Mouse (Mus musculus) heart, embryonic 10.5 days (tissue): ENCODE data around the gene Tas1r2. TPM values are rescaled to one million over a fixed set of nuclear protein-coding genes. Genes with fewer than 3 reads are reported as not detected.

Experiments
- DNase-seq: peaks from one replicate; pipeline ENCODE4 v3.0.0-alpha.2; 2017; ENCODE audit warnings: low spot score
- H3K27ac ChIP-seq: fragments of 300-500 bp; sonication (generic); 2 replicates; pipeline ENCODE4 v1.5.1; 2016; ENCODE audit warnings: mild to moderate bottlenecking
- H3K27me3 ChIP-seq: fragments of 300-500 bp; sonication (generic); 2 replicates; pipeline ENCODE4 v1.6.1; 2016; ENCODE audit warnings: mild to moderate bottlenecking; ENCODE audit not compliant: poor library complexity, insufficient read depth, severe bottlenecking
- H3K36me3 ChIP-seq: fragments of 300-500 bp; sonication (generic); 2 replicates; pipeline ENCODE4 v1.6.1; 2016; ENCODE audit warnings: mild to moderate bottlenecking, moderate library complexity
- H3K4me1 ChIP-seq: fragments of 300-500 bp; sonication (generic); 2 replicates; pipeline ENCODE4 v1.6.1; 2016; ENCODE audit warnings: mild to moderate bottlenecking
- H3K4me3 ChIP-seq: fragments of 300-500 bp; sonication (generic); 2 replicates; pipeline ENCODE4 v1.5.1; 2016; ENCODE audit warnings: mild to moderate bottlenecking, moderate library complexity
- H3K9me3 ChIP-seq: fragments of 300-500 bp; sonication (generic); 2 replicates; pipeline ENCODE4 v1.6.1; 2016; ENCODE audit warnings: mild to moderate bottlenecking, moderate library complexity
- WGBS: fragments of 180-500 bp; shearing (Covaris S2); methylation state at CpG from one replicate; pipeline ENCODE4 v1.1.7; 2016; 5-methylcytosine and 5-hydroxymethylcytosine counted together
- polyA plus RNA-seq: library from polyadenylated mRNA; unstranded; fragments of >200 nt; fragmentation: Nextera tagmentation; extraction: Ambion mirVana; gene quantifications from 2 replicates; pipeline ENCODE4 v1.2.1, GENCODE M21; 2016

Gene Tas1r2
- polyA plus RNA-seq, 1 experiment from 2014 or later: not detected

DNA sequence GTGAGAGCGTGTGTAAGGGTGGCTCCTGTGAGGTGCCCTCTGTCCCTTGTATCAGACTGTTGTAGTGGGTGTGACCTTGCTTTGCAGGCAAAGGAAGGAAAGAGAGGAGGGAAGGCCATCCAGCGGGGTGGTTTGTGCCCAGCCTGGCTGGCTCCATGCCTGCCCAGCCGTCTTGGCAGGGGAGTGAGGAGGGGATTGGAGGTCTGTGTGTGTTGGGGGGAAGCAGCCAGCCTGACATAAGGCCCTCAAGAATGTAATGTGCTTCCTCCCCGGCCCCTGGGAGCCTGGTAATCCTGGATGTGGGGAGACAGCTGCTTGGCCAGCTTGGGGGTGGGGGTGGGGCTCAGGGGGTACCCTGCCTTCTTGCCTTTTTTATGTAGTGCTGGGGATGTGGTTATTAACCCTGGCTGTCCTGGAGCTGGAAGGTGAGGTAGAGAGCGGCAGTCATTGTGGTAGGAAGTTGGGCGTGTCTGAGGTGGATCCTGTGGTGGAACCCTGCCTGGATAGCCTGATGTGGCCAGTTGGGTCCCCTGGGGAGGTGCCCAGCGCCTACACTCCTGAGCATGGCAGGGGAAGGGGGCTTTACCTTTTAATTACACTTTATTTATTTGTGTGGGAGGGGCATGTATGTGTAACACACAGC, 36.4 kb downstream of the Tas1r2 start:
- no peaks in the 10 kb centered on the region for H3K36me3 ChIP-seq
- 38% methylated on average over 7 of the region's 7 CpGs for WGBS
- H3K4me3 ChIP-seq: no peak overlapping the region
- DNase-seq: no peak
- no peaks in the 10 kb centered on the region for H3K4me1 ChIP-seq
- H3K27ac ChIP-seq: no peak overlapping the region
- no peaks in the 10 kb centered on the region for H3K9me3 ChIP-seq
- H3K27me3 ChIP-seq: peaks cover 84% of the 10 kb centered on the region

DNA sequence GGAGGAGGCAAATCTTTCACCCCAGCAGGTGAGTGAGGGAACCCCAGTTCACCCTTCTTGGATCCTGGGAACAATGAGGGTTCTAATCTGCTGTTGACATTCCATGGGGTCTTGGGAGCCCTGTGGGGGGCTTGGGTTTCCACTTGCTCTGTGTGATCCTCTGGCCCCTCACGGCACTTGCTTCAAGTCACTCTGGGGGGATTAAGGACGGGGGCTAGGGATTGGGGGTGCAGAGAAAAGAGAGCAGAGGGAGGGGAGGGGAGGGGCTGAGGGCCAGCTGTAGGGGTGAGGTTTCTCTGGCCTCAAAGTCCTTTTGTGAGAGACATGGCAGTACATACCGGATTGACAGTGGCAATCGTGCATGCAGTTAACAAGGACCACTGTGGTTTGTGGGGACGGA, 40.0 kb downstream of the Tas1r2 start:
- no peak for DNase-seq
- peaks cover 5% of the 10 kb centered on the region; the same call in 1 of the 2 replicates for H3K4me1 ChIP-seq
- WGBS: 44% methylated on average over 5 of the region's 5 CpGs
- no peak overlapping the region for H3K27ac ChIP-seq
- H3K27me3 ChIP-seq: peaks cover 89% of the 10 kb centered on the region
- no peaks in the 10 kb centered on the region for H3K36me3 ChIP-seq
- no peak overlapping the region for H3K4me3 ChIP-seq
- H3K9me3 ChIP-seq: no peaks in the 10 kb centered on the region

DNA sequence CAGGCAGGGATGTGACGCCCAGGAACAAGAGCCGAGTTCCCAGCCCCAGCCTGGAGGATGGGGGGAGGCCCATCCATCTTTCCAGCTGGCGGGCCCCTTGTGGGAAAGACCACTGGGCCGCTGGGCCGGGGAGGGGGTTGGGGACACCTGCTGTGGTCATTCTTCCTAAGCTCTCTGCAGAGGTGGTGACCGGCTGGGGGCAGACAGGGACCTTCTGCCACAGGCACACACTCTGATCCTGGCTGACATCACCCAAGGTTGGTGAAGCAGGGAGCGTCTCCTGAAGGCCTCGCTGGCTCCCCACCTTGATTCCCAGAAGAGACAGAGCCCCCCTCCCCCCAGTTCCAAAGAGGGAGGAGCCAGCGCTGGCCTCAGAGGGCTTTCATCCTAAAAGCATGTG, 44.4 kb downstream of the Tas1r2 start:
- H3K4me3 ChIP-seq: no peak overlapping the region
- H3K27me3 ChIP-seq: peaks cover 79% of the 10 kb centered on the region
- H3K9me3 ChIP-seq: no peaks in the 10 kb centered on the region
- H3K27ac ChIP-seq: no peak overlapping the region
- peaks cover 5% of the 10 kb centered on the region; the same call in 1 of the 2 replicates for H3K4me1 ChIP-seq
- 8% methylated on average over 9 of the region's 9 CpGs for WGBS
- no peaks in the 10 kb centered on the region for H3K36me3 ChIP-seq
- no peak for DNase-seq

GRCm38 (mm10) chr4:139698602-139699001, 45.3 kb downstream of the Tas1r2 start:
- Histone ChIP-seq H3K9me3 (no peaks in the 10 kb centered on the region), H3K4me3 (no peak overlapping the region), H3K36me3 (no peaks in the 10 kb centered on the region), H3K27me3 (peaks cover 74% of the 10 kb centered on the region), H3K4me1 (peaks cover 5% of the 10 kb centered on the region; the same call in 1 of the 2 replicates), H3K27ac (no peak overlapping the region)
- WGBS: 62% methylated on average over 8 of the region's 8 CpGs
- no peak for DNase-seq

GRCm38 (mm10) chr4:139702914-139703313, 49.6 kb downstream of the Tas1r2 start:
- DNase-seq: no peak
- WGBS: 43% methylated on average over 4 of the region's 4 CpGs
- no peaks in the 10 kb centered on the region for H3K9me3 ChIP-seq
- H3K27ac ChIP-seq: no peak overlapping the region
- no peak overlapping the region for H3K4me3 ChIP-seq
- peaks cover 71% of the 10 kb centered on the region for H3K27me3 ChIP-seq
- H3K36me3 ChIP-seq: no peaks in the 10 kb centered on the region
- peaks cover under 1% of the 10 kb centered on the region; the same call in 1 of the 2 replicates for H3K4me1 ChIP-seq

DNA sequence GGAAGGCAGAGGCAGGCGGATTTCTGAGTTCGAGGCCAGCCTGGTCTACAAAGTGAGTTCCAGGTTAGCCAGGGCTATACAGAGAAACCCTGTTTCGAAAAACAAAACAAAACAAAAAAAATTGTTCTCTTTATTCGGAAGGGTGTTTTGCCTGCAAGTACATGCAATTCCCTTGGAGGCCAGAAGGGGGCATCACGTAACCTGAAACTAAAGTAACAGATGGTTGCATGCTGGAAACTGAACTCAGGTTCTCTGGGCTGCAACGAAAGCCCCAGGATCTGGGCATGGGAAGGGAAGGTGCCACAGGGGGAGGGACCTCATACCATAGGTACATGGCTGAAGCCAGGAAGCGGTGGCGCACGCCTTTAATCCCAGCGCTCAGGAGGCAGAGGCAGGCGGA, 50.1 kb downstream of the Tas1r2 start:
- peaks cover 66% of the 10 kb centered on the region for H3K27me3 ChIP-seq
- no peaks in the 10 kb centered on the region for H3K4me1 ChIP-seq
- no peaks in the 10 kb centered on the region for H3K9me3 ChIP-seq
- no peak for DNase-seq
- no peaks in the 10 kb centered on the region for H3K36me3 ChIP-seq
- no peak overlapping the region for H3K4me3 ChIP-seq
- H3K27ac ChIP-seq: no peak overlapping the region
- WGBS: 77% methylated on average over 11 of the region's 11 CpGs

GRCm38 (mm10) chr4:139705986-139706385, 52.6 kb downstream of the Tas1r2 start:
- 76% methylated on average over 5 of the region's 5 CpGs for WGBS
- DNase-seq: no peak
- Histone ChIP-seq H3K27me3 (peaks cover 66% of the 10 kb centered on the region), H3K4me3 (no peak overlapping the region), H3K36me3 (no peaks in the 10 kb centered on the region), H3K4me1 (no peaks in the 10 kb centered on the region), H3K9me3 (no peaks in the 10 kb centered on the region), H3K27ac (no peak overlapping the region)

DNA sequence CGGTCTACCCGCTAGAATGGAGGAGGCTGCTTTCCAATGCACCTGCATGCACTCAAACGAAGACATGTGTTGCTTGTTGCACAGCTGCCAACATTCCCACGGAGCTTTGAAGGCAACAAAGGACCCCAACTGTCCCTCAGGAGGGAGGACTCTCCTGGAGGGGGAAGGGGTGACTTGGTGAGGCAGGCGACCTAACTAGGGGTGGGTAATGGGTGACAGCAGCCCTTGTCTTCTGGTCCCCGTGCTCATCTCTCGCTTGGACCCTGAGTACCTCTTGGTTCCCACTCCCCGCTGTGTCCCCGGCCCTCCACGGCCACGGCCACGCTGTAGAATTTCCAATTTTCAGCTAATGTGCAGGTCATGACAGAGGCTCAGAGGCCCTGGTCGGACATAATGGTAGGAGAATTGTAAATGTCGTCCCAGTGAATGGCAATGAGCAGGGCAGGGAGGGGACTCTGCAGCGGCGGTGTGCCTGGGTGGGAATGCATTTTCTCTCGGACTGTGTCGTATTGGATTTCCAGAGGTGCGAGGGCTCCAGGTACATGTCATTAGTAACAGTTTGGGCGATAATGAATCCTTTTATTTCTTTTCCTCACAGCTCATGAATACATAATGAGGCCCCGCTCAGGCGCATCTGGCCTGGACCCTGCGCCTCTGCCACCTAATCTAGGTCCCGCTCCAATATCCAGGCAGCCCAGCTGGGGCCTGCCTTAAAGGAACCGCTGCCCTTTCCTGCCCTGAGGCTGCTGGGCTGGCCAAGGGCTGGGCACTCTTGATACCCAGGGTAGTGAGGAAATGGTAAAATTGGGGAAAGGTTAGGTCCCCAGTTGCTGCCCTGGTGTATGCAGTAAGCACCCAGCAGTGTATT, 57.4 kb downstream of the Tas1r2 start:
- no peak overlapping the region for H3K4me3 ChIP-seq
- 38% methylated on average over 25 of the region's 25 CpGs for WGBS
- no peaks in the 10 kb centered on the region for H3K36me3 ChIP-seq
- peaks cover 80% of the 10 kb centered on the region for H3K27me3 ChIP-seq
- no peak for DNase-seq
- H3K27ac ChIP-seq: no peak overlapping the region
- H3K9me3 ChIP-seq: no peaks in the 10 kb centered on the region
- H3K4me1 ChIP-seq: peaks cover 6% of the 10 kb centered on the region; the same call in 1 of the 2 replicates

DNA sequence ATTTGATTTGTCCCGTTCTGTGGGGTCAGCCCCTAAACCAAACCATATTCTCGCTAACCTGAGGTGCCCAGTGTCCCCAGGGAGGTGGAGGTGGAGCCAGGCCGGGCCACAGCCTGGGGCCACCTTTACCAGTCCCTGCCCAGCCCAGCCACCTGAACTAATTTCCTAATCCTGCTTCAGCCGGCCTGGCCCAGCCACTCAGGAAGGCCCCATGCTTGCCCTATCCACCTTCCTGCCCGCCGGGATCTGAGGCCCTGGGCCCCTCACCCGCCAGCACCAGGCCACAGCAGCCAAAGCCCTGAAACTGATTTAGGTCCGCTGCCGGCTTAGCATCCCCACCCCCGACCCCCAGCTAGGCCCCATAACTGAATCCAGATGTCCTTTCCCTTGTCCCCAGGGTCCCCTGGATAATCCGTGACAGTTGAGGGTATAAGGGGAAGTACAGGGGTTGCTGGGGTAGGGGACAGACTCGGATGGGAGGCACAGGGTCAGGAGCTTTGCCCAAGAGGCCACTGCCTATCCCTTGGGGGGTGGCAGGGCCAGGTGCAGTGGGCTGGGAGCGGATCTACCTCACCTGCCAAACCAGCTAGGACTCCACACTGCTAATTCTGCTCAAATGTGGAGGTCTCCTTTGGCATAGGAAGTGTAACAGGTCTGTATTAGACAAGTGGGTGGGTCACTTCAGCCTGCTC, 62.0 kb downstream of the Tas1r2 start:
- WGBS: 24% methylated on average over 13 of the region's 13 CpGs
- peaks cover 6% of the 10 kb centered on the region; the same call in 1 of the 2 replicates for H3K4me1 ChIP-seq
- H3K4me3 ChIP-seq: no peak overlapping the region
- no peaks in the 10 kb centered on the region for H3K36me3 ChIP-seq
- no peak overlapping the region for H3K27ac ChIP-seq
- H3K9me3 ChIP-seq: no peaks in the 10 kb centered on the region
- DNase-seq: no peak
- peaks cover 76% of the 10 kb centered on the region for H3K27me3 ChIP-seq

DNA sequence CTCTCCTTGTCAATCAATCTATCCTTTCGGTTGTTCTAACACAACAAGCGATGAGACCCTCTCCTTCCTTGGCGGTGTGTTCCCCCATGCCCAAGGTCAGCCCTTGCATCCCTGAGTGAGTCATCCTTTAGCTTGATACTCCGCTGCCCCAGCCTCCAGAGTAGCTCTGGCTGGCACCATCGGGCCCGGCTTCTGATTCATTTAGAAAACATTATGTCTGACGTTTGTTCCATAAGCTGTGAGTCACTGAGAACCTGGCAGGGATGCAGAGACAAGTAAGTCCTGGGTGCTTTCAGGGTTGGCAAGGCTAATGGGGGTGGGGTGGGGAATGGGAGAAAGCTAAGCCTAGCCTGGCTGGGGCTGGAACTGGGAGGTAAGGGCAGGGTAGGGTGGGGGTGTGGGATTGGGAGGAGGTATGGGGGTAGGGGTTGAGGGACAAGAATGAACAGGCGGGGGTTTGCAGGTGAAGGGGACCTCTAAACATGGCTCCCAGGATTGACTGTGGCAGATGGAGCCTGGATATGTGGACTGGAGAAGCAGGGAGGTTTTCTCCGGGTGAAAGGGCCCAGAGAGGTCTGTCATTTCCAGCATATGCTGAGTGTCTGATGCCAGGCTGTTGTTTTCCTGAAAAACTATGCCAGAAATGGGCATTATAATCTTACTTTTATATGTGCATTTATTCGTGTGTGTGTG, 63.3 kb downstream of the Tas1r2 start:
- H3K36me3 ChIP-seq: no peaks in the 10 kb centered on the region
- DNase-seq: no peak
- peaks cover 6% of the 10 kb centered on the region; the same call in 1 of the 2 replicates for H3K4me1 ChIP-seq
- H3K27ac ChIP-seq: no peak overlapping the region
- no peak overlapping the region for H3K4me3 ChIP-seq
- H3K27me3 ChIP-seq: peaks cover 67% of the 10 kb centered on the region
- H3K9me3 ChIP-seq: no peaks in the 10 kb centered on the region
- WGBS: 78% methylated on average over 10 of the region's 10 CpGs

DNA sequence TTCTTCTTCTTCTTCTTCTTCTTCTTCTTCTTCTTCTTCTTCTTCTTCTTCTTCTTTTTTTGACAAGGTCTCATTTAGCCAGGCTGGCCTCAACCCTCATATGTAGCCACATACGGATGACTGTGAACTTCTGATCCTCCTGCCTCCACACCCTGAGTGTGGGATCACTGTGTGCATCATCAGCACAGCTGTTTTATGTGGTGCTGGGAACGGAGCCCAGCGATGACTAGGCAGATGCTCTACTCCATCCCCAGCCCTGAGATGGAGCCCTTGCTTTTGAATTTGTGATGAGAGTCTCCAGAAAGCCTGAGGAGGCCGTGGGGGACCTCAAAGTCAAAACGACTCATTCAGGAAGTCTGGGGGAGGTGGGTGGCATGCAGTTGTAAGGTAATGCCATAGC, 65.6 kb downstream of the Tas1r2 start:
- WGBS: 74% methylated on average over 5 of the region's 5 CpGs
- DNase-seq: no peak
- H3K4me1 ChIP-seq: peaks cover 6% of the 10 kb centered on the region; the same call in 1 of the 2 replicates
- H3K27me3 ChIP-seq: peaks cover 55% of the 10 kb centered on the region
- no peak overlapping the region for H3K4me3 ChIP-seq
- H3K9me3 ChIP-seq: no peaks in the 10 kb centered on the region
- no peak overlapping the region for H3K27ac ChIP-seq
- H3K36me3 ChIP-seq: no peaks in the 10 kb centered on the region
